Mouse (Mus musculus) adrenal gland, postnatal 36 days (tissue): ENCODE data around the gene Rrp1b. TPM values are rescaled to one million over a fixed set of nuclear protein-coding genes. Genes with fewer than 3 reads are reported as not detected.

ENCODE experiments used
- DNase-seq, 2 experiments: peaks; one replicate each; pipeline ENCODE4 v3.0.0; 2021; ENCODE audit warnings: mixed read lengths in 1 of 2
- long read RNA-seq, 2 experiments: library from polyadenylated mRNA; stranded (forward); transcript quantifications; one replicate each; pipeline ENCODE4 v2.0.0; 2021; ENCODE audit warnings: borderline sequencing depth in 2 of 2
- total RNA-seq, 2 experiments: library from RNA; stranded (reverse); gene quantifications; 2 replicates each; pipeline ENCODE4 v1.2.3; 2021

The Rrp1b gene
- 10 to 100 TPM; 21.7 to 30.4 TPM for total RNA-seq
- long read RNA-seq, experiment 1, partial matches to known transcripts: 0 of 4 reads
- long read RNA-seq, experiment 1, other reads (novel, unspliced or antisense): 4 of 4 reads
- long read RNA-seq, experiment 2, partial matches to known transcripts: 1 of 3 reads
- long read RNA-seq, experiment 2, other reads (novel, unspliced or antisense): 2 of 3 reads

GRCm38 (mm10) chr17:32035609-32036508, at the start of gene Rrp1b, which contains the start of gene Hsf2bp:
Gene Rrp1b (plus strand): TSS chr17:32036100.
Gene Hsf2bp (minus strand): TSS chr17:32036349.
- peak; percentile 81 to 87 for DNase-seq

- no peak for DNase-seq
Observed at GRCm38 (mm10) chr17:31986915-31987314, 49.0 kb upstream of the Rrp1b start.

GRCm38 (mm10) chr17:31989035-31989434, 46.9 kb upstream of the Rrp1b start:
- DNase-seq: no peak

GRCm38 (mm10) chr17:31992004-31992403, 43.9 kb upstream of the Rrp1b start:
- DNase-seq: no peak

- no peak for DNase-seq
Observed at GRCm38 (mm10) chr17:31993354-31993753, 42.5 kb upstream of the Rrp1b start.

- DNase-seq: no peak
Observed at GRCm38 (mm10) chr17:31994132-31994531, 41.8 kb upstream of the Rrp1b start.

GRCm38 (mm10) chr17:31995784-31996183, 40.1 kb upstream of the Rrp1b start:
- DNase-seq: no peak

GRCm38 (mm10) chr17:31996331-31996730, 39.6 kb upstream of the Rrp1b start:
- DNase-seq: no peak

- no peak for DNase-seq
Observed at GRCm38 (mm10) chr17:31998351-31998750, 37.5 kb upstream of the Rrp1b start.

- DNase-seq: no peak
Observed at GRCm38 (mm10) chr17:32003251-32003650, 32.6 kb upstream of the Rrp1b start.

GRCm38 (mm10) chr17:32006800-32007199, 29.1 kb upstream of the Rrp1b start:
- no peak for DNase-seq

- DNase-seq: no peak
Observed at GRCm38 (mm10) chr17:32011694-32012093, 24.2 kb upstream of the Rrp1b start.

GRCm38 (mm10) chr17:32012254-32012653, 23.6 kb upstream of the Rrp1b start:
- DNase-seq: no peak

- DNase-seq: no peak
Observed at GRCm38 (mm10) chr17:32013659-32014058, 22.2 kb upstream of the Rrp1b start.

- no peak for DNase-seq
Observed at GRCm38 (mm10) chr17:32016481-32016880, 19.4 kb upstream of the Rrp1b start.

GRCm38 (mm10) chr17:32018127-32018894, 17.6 kb upstream of the Rrp1b start:
- DNase-seq: no peak

- no peak for DNase-seq
Observed at GRCm38 (mm10) chr17:32021981-32022380, 13.9 kb upstream of the Rrp1b start.

GRCm38 (mm10) chr17:32022551-32022950, 13.3 kb upstream of the Rrp1b start:
- DNase-seq: no peak

- DNase-seq: peak; percentile 36 to 41
Observed at GRCm38 (mm10) chr17:32023088-32023487, 12.8 kb upstream of the Rrp1b start.

- no peak for DNase-seq
Observed at GRCm38 (mm10) chr17:32024671-32025073, 11.2 kb upstream of the Rrp1b start.

GRCm38 (mm10) chr17:32025386-32025785, 10.5 kb upstream of the Rrp1b start:
- peak; percentile 72 to 74 for DNase-seq

- DNase-seq: peak; percentile 13 to 29
Observed at GRCm38 (mm10) chr17:32027666-32028065, 8.2 kb upstream of the Rrp1b start.

- peak; percentile 38 to 48 for DNase-seq
Observed at GRCm38 (mm10) chr17:32028301-32028700, 7.6 kb upstream of the Rrp1b start.
